Mouse (Mus musculus) cerebellum, postnatal 4 days (tissue): ENCODE results near the gene Aadat.
A peak's percentile ranks its signal among the peaks of the same experiment; 100 is the strongest.
"Not testable (repeated sequence)": the region's sequence is repeated elsewhere in the genome, so short reads cannot be mapped to it uniquely, and the experiment has no call there.

ENCODE experiments used
- DNase-seq, 2 experiments: peaks; one replicate each; pipeline ENCODE4 v3.0.0; 2022; ENCODE audit warnings: low spot score in 2 of 2, mixed read lengths in 1 of 2

Aadat gene

DNA sequence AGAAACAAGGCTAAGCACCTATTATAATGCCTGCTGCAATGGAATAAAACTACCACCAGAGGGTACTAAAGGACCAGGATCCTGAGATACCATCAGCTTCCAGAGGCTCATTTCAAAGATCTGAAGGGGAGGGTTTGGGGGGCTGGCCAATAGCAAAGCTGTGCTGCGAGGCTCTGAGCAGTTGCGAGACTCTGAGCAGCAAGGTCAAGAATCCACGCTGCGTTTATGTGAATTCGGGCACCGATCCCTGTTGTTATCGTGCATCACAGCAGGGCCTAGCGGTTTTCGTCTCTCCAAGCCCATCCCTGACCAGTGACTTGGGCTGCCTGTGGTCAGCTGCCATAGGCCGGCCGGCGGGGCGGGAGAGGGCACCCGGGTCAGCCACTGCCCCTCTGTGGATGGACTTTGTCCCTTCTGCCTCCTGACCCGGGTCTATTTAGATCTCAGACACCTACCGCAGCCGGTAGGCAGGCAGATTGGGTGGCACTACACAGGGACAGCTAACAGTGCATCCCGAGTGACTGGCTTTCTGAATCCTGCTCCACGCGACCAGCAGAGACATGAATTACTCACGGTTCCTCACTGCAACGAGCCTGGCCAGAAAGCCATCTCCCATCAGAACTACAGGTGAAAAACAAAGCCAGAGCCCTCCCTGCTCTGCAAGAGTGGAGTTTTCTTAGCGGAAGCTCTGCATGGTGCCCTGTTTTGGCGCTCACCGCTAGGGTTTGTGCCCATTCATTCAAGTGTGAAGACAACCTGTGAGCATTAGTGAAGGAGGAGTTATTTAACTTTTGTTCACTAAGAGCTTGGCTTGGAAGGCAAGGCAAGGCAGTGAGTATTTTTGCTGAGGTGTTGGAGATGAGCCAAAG, at the start of gene Aadat:
Gene Aadat, plus strand, starts transcription at position 280 of the 869 bp plus-strand sequence.
- DNase-seq = peak; percentile 29 to 57

DNA sequence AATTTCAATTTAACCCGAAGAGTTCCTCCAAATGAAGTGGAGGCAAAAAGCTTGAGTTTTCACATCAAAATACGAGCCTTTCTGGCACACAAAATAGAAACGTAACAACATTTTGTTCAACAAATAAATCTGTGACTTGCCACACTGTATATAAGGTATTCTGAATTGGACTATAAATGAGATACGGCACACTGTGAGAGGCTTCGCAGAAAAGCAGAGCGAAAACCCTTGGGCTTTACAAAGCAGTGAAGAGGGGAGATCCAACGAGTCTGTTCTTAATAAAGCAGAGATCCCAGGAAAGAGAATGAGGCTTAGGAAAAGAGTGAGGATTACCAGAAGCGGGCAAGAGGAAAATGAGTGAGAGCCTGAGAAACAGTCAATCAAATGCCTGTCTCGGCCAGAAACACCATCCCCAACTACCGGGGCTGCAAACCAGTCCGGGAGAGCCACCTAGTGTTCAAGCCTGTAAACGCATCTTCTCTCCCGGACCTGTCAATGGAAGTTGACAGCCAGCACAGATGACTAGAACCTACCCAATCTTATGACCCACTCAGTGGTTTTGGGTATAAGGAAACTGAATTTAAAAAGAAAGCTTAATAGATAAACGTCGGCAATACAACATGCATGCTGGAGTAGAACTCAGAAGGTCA, 38.9 kb upstream of the Aadat start:
- DNase-seq = peak; percentile 50 to 78

DNA sequence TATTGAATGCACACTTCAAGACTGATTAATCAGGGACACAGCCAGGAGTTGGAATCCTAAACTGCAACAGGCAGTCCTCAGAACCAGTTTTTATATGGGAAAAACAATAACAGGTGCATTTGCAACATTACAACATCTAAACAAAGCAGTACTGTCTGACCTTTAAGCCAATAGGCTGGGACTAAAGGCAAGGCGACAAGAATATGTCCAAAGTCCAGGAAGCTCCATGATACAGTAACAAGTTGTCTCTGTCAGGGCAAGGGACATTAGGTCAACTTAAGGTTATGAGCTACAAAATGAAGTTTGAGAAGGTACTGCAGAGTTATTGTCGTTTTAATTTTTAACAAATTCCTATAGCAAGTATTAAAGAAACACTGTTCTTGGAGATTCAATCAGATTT, 15.6 kb upstream of the Aadat start:
- no peak for DNase-seq

DNA sequence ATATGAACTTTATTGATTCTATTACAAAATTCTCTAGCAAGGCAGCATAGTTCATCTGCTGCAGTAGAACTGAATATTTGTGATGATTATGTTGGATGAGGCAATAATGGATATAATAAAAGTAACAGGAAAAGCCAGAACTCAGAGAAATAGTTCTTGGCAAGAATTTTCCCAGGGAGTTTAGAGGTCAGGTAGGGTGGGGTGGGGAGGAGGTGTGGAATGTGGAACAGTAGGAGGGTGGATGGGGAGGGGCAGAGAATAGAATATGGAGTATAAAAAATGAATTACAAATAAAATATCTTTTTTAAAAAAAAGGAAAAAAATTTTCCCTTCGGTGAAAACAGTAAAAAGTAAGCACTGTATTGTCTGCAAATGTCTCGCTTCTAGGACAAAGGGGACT, 13.9 kb upstream of the Aadat start:
- no peak for DNase-seq

DNA sequence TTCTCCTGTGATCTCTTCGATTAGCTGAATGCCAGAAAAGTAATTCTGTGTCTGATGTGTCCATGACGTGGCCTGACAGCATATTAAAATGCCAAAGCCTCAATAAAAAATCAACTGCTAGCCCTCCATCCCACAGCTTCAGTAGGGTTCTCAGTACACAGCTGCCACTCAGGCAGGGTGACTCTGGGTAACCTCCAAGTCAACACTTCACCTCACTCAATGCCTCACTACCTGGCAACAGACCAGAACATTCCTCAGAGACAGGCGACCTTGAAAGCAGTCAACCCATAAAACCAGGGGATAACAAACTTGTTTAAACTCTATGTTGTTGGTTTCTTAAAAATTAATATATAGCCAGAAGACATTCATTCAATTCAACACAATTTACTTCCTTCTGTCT, 13.3 kb upstream of the Aadat start:
- no peak for DNase-seq

DNA sequence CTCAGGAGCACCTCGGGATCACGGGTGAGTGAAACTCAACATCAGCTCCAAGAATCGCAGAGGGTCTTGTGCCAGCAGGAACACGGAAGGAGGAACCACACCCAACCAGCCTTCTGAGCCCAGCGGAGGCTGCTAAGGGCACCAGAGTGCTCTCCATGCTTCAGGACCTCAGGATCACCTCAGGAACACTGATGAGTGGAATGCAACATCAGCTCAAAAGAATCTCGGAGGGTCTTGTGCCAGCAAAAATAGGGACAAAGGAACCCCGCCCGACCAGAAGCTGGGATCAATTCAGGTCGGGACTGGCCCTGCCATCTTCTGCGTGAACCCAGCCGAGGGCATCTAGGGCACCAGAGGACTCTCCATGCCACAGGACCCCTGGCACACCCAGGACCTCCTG, 11.1 kb upstream of the Aadat start:
- DNase-seq = no peak

DNA sequence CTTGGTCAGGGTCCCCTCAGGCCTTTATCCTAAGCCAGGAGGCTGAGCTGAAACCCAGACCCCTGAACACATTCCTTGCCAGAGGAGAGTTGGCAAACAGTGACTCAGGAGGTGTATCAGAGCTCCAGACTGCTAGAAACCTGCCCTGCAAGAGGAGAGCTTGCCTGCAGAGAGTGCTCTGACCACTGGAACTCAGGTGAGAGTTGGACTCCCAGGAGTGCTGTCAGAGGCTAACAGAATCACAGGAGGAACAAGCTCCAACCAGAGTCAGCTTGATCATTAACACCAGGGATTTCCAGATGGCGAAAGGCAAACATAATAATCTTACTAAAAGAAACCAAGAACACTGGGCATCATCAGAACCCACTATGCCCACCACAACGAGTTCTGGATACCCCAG, 10.7 kb upstream of the Aadat start:
- not testable (repeated sequence) for DNase-seq

DNA sequence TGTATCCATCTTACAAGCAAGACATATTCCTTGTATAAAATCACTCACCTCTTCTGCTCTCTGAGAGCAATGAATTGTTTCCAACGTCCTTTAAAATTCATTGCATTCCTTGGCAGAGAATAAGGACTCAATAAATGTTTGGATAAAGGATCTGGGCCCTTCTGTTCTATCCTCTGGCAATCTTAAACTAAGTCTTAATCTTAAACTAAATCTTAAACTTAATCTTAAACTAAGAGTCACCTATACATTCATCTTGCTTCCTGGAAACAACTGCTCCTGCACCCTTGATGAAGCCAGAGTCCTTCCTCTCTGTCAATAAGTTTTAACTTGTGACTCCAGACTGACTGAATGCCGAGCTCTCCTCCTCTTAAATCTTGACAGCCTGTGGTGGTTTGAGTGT, 2.6 kb upstream of the Aadat start, which contains the start of gene Gm10283:
Gene Gm10283, minus strand, starts transcription at position 101 of the 400 bp plus-strand sequence.
- DNase-seq = no peak

DNA sequence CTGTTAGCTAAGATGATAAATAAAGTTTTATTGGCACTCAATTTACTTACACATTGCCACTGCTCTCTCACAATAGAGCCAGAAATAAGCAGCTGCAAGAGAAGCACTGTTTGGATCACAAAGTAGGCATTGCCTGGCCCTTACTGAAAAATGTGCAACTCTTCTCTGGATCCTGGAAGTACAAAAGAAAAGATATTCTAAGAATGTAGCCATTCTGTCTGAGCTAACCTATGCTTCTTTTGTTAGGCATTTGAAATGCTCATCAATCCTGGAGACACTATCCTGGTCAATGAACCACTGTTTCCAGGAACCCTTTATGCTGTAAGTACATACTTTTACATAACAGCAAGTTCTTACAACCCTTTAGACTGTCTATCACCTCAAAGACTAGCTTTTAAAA, 12.6 kb downstream of the Aadat start:
- no peak for DNase-seq

DNA sequence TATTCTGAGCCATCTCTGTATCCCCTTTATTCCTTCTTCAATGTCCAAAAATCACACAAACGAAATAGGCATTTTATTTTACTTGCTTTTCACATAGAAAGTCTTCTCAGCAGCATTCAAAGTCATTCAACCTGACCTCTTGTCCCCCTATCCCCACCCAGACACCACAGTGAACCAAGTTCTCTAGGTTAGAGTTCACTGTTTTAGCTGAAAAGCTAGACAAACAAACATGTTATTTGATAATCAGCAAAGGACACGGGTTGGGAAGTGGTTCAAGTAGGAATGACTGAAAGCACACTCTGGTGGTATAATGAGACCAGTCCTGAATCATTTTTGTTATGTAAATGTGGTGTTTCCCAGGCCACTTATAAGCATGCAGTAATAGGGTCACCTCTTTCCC, 29.2 kb downstream of the Aadat start:
- no peak for DNase-seq

DNA sequence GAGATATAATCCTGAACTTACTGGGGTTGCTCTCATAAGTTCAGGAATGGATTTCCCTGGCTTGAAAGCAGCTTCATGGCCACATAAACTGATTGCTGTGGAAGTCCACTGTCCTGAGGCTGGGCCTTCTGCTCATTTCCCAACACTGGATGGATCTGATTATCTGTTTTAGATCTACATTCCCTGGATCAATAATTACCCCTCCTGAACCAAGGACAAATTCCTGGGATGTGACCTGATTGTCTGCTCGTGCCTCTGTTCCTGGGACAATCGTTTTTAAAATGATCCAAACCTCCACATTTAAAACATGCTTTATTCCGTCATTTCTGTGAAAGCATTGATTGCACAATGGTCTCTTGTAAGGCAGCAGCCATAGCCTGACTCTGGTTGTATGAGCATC, 61.1 kb downstream of the Aadat start:
- DNase-seq = no peak

DNA sequence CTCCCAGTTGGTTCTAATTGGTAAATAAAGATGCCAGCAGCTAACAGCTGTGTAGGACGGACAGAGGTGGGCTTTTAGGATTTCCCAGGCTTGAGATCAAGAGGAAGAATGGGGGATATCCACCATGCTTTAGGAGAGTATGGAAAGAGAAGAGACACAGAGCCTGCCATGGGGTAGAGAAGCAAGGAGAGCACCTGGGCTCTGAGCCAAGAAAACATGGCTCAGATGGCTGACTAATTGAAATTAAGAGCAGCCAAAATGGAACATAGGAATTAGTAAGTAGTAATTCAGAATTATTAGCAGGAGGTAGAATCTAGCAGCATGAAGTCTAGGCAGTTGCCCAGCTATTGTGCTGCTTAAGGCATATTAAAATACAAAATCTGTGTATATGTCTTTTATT, 71.5 kb downstream of the Aadat start:
- DNase-seq = peak in 1 of 2 experiments; percentile 46

DNA sequence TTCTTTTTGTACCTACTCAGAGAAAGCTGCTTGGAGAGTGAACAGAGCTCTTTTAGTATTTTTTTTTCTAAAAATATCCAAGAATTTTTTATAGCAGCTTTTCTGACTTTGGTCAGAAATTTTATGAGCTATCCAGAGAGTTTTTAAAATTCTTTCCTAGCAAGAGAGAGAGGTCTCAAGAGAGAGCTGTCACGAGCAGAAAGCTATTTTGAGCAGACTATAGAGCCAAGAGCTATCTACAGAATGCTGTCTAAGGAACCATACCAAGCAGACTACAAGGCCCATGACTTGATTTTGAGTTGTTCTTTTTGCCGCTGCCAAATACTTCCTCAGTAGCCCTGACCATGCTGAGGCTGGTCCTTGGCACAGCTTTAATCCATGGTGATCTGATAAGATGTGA, 77.6 kb downstream of the Aadat start:
- DNase-seq = no peak

DNA sequence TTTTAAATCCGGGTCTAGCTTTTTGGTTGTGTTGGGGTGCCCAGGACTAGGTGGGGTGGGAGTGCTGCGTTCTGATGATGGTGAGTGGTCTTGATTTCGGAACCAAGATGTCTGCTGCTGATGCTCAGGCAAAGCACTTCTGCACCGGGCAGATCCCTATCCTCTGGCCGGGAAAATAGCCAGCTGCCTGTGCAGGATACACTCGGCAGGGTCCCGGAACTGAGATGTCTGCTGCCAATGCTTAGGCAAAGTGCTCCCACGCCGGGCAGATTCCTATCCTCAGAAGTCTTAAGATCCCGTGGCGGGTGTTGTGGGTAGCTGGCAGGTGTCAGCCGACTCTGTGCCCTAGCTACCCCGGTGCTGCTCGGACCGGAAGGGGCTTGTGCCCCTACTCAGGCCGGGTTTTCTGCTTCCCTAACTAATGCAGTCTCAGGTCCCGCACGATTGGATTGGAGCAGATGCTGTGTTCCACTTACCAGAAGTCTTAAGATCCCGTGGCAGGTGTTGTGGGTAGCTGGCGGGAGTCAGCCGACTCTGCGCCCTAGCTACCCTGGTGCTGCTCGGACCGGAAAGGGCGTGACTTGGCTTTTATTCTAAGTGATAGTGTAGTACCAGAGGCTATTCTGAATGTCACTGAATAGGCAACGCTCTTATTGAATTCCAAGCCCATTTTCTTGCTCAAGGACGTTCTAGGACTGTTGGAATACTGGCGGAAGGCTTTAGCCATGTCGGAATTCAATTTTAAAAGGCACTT, 85.8 kb downstream of the Aadat start:
- DNase-seq = not testable (repeated sequence)

DNA sequence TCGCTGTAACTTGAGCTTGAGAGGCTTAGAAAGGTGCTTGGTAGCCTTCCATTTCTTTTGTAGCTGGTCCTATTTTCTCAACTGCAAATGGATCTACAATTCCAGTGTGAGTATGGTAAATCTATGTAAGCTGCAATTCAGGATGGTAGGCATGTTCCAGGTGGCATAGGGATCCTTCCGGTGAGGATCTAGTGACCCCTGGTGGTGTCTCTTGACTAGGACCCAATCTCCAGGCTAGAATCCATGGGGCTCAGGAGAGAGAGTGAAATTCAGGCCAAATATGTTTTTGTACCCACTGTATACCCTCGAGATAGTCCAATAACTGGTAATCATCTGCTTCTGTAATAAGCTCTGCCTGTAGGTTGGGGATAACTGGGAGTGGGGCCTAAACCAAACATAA, 89.0 kb downstream of the Aadat start:
- peak in 1 of 2 experiments; percentile 12 for DNase-seq
